Mouse (Mus musculus): ENCODE results near the gene Ctdnep1.

DNA sequence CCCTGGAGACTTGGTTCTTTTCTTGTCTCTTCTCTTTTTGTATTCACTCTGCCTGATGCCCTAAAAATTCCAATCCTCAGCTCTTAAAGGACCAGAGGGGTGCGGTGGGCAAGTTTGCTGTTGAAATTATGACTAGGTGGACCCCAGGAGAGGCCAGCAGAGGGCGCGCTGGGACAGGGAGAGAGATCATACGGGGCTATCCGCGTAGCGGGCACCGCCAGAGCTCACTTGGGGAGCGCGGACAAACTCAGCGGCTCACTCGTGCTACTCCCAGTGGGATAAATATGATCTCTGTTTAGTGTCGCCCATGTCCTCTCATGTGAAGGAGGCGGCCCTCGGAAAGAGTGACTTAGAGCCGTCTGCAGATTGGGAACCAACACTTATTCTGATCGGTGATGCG, 46.8 kb upstream of the Ctdnep1 start:
- TF ChIP-seq POLR2A (IDR thresholded peaks at IDR 0.05; ENCODE audit: low read depth, low read length) (no peak), CTCF (IDR thresholded peaks at IDR 0.05; ENCODE audit: borderline replicate concordance, insufficient read depth, low read length) (peak; percentile 65; the same call in 1 of the 2 replicates)
